Mouse (Mus musculus): ENCODE results near the gene Slc17a3.

Slc17a3 gene

GRCm38 (mm10) chr13:23839308-23839707 is at the start of gene Slc17a3:
Gene Slc17a3, plus strand, starts transcription at chr13:23839434.
- DNase-seq (ENCODE audit: low read depth) = no peak

GRCm38 (mm10) chr13:23792520-23792919 is 46.7 kb upstream of the Slc17a3 start:
- DNase-seq (ENCODE audit: low read depth) = peak; percentile 20

GRCm38 (mm10) chr13:23799405-23799804 is 39.8 kb upstream of the Slc17a3 start:
- no peak for DNase-seq (ENCODE audit: low read depth)

- no peak for DNase-seq (ENCODE audit: low read depth)
These were observed 34.7 kb upstream of the Slc17a3 start for GRCm38 (mm10) chr13:23804532-23804931.

GRCm38 (mm10) chr13:23806422-23807052 is 32.7 kb upstream of the Slc17a3 start, which contains the start of gene Slc17a2:
Gene Slc17a2, plus strand, starts transcription at chr13:23806993.
- DNase-seq (ENCODE audit: low read depth) = no peak

GRCm38 (mm10) chr13:23816148-23816547 is 23.1 kb upstream of the Slc17a3 start:
- DNase-seq (ENCODE audit: low read depth) = no peak

- DNase-seq (ENCODE audit: low read depth) = no peak
These were observed 18.9 kb upstream of the Slc17a3 start for GRCm38 (mm10) chr13:23820179-23820940.

GRCm38 (mm10) chr13:23822213-23822612 is 17.0 kb upstream of the Slc17a3 start:
- no peak for DNase-seq (ENCODE audit: low read depth)

- no peak for DNase-seq (ENCODE audit: low read depth)
These were observed 12.6 kb upstream of the Slc17a3 start for GRCm38 (mm10) chr13:23826606-23827005.

- peak; percentile 8 for DNase-seq (ENCODE audit: low read depth)
These were observed 6.2 kb upstream of the Slc17a3 start for GRCm38 (mm10) chr13:23833053-23833452.

- no peak for DNase-seq (ENCODE audit: low read depth)
These were observed 4.4 kb upstream of the Slc17a3 start for GRCm38 (mm10) chr13:23834836-23835235.

GRCm38 (mm10) chr13:23836630-23837029 is 2.6 kb upstream of the Slc17a3 start:
- DNase-seq (ENCODE audit: low read depth) = no peak

- no peak for DNase-seq (ENCODE audit: low read depth)
These were observed 6.6 kb downstream of the Slc17a3 start for GRCm38 (mm10) chr13:23845851-23846250.

- no peak for DNase-seq (ENCODE audit: low read depth)
These were observed 10.1 kb downstream of the Slc17a3 start for GRCm38 (mm10) chr13:23849299-23849698.

- DNase-seq (ENCODE audit: low read depth) = no peak
These were observed 17.2 kb downstream of the Slc17a3 start for GRCm38 (mm10) chr13:23856401-23856800.

- DNase-seq (ENCODE audit: low read depth) = no peak
These were observed 22.6 kb downstream of the Slc17a3 start for GRCm38 (mm10) chr13:23861815-23862214.

GRCm38 (mm10) chr13:23864711-23865110 is 25.5 kb downstream of the Slc17a3 start:
- DNase-seq (ENCODE audit: low read depth) = no peak

GRCm38 (mm10) chr13:23866086-23866710 is 27.0 kb downstream of the Slc17a3 start:
- DNase-seq (ENCODE audit: low read depth) = no peak

GRCm38 (mm10) chr13:23867000-23867399 is 27.8 kb downstream of the Slc17a3 start:
- DNase-seq (ENCODE audit: low read depth) = no peak

- no peak for DNase-seq (ENCODE audit: low read depth)
These were observed 28.2 kb downstream of the Slc17a3 start, which contains the start of gene Slc17a1 for GRCm38 (mm10) chr13:23867405-23867804. Gene Slc17a1, plus strand, starts transcription at chr13:23867750.

GRCm38 (mm10) chr13:23868790-23869533 is 29.7 kb downstream of the Slc17a3 start:
- no peak for DNase-seq (ENCODE audit: low read depth)

- no peak for DNase-seq (ENCODE audit: low read depth)
These were observed 30.8 kb downstream of the Slc17a3 start for GRCm38 (mm10) chr13:23869996-23870395.
